Mouse (Mus musculus): ENCODE measurements around the gene Gmds. TPM values are rescaled to one million over a fixed set of nuclear protein-coding genes. Genes with fewer than 3 reads are reported as not detected.

The Gmds gene
- polyA plus RNA-seq, 1 experiment from 2014 or later = 31.4 TPM

DNA sequence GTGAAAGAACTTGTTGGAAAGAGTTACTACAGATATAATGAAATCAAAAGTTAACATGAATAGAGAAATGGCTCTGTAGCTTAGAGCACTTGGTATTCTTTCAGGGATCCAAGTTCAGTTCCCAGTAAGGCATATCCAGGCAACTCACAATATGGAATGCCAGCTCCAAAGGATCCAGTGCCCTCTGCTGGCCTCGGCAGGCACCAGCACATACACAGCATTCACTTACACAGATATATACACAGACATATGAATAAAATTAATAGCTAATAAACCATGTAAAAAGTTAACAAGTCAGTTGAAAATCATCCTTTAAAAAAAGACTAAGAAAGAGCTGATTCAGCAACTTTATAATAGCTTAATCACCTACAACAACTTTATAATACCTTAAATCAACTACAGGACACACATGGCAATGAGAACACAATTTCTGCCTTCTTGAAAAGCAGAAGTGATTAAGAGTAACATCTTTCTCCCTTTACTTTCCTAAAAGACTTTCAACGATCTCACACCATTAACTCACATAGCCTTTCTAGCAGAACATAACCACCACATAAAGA, 65.5 kb downstream of the Gmds start:
- DNase-seq (ENCODE audit: low spot score) (no peak), ATAC-seq (ENCODE audit: insufficient number of reproducible peaks, low FRiP score, low TSS enrichment, low read depth) (no peak)
- H3K4me2 ChIP-seq (ENCODE audit: low read depth, severe bottlenecking) = no peak overlapping the region
- H3K9me3 ChIP-seq (ENCODE audit: control insufficient read depth, low read length) = no peaks in the 10 kb centered on the region
- no peaks in the 10 kb centered on the region for H3K27me3 ChIP-seq (ENCODE audit: control insufficient read depth, insufficient read depth, low read length)
- H3K9ac ChIP-seq (ENCODE audit: low read length) = no peak overlapping the region
- no peak overlapping the region for H3K27ac ChIP-seq (replicated peaks; ENCODE audit: low read depth, low read length)
- no peaks in the 10 kb centered on the region for H3K4me1 ChIP-seq (ENCODE audit: control insufficient read depth, insufficient read depth, low read length)
- 84% methylated on average over 2 of the region's 2 CpGs for WGBS
- H3K36me3 ChIP-seq (ENCODE audit: control insufficient read depth, insufficient read depth, low read length) = no peaks in the 10 kb centered on the region
- no peak overlapping the region for H3K4me3 ChIP-seq (ENCODE audit: low read depth, low read length)

DNA sequence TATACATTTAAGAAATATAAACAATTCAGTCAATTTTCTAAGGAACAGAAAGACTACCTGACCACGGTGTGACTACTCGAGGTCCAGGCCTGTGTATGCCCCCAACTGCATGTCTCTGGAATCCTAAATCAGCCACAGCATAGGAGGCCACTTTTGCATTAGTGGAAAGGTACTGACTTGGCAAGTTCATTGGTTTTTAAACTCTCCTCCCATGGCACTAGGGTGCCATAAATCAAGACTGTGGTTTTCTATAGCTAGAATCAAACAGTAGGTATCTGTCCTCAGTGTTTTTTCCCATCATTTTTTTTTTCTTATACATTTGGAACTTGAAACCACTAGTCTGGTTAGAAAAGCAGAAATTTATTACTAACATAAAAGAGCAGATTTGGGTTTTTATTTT, 68.8 kb downstream of the Gmds start:
- DNase-seq (ENCODE audit: low spot score) = no peak
- H3K9me3 ChIP-seq (ENCODE audit: control insufficient read depth, low read length) = no peaks in the 10 kb centered on the region
- H3K4me3 ChIP-seq (ENCODE audit: low read depth, low read length) = no peak overlapping the region
- H3K9ac ChIP-seq (ENCODE audit: low read length) = no peak overlapping the region
- ATAC-seq (ENCODE audit: insufficient number of reproducible peaks, low FRiP score, low TSS enrichment, low read depth) = no peak
- no peak overlapping the region for H3K4me2 ChIP-seq (ENCODE audit: low read depth, severe bottlenecking)
- H3K27me3 ChIP-seq (ENCODE audit: control insufficient read depth, insufficient read depth, low read length) = no peaks in the 10 kb centered on the region
- no peaks in the 10 kb centered on the region for H3K4me1 ChIP-seq (ENCODE audit: control insufficient read depth, insufficient read depth, low read length)
- no peaks in the 10 kb centered on the region for H3K36me3 ChIP-seq (ENCODE audit: control insufficient read depth, insufficient read depth, low read length)
- no peak overlapping the region for H3K27ac ChIP-seq (replicated peaks; ENCODE audit: low read depth, low read length)
- 72% methylated on average over 2 of the region's 2 CpGs for WGBS

GRCm38 (mm10) chr13:32269261-32269660, 69.3 kb downstream of the Gmds start:
- WGBS = 91% methylated on average over 2 of the region's 2 CpGs
- H3K27ac ChIP-seq (replicated peaks; ENCODE audit: low read depth, low read length) = no peak overlapping the region
- H3K4me3 ChIP-seq (ENCODE audit: low read depth, low read length) = no peak overlapping the region
- DNase-seq (ENCODE audit: low spot score) = no peak
- H3K4me1 ChIP-seq (ENCODE audit: control insufficient read depth, insufficient read depth, low read length) = no peaks in the 10 kb centered on the region
- ATAC-seq (ENCODE audit: insufficient number of reproducible peaks, low FRiP score, low TSS enrichment, low read depth) = no peak
- H3K9me3 ChIP-seq (ENCODE audit: control insufficient read depth, low read length) = no peaks in the 10 kb centered on the region
- H3K9ac ChIP-seq (ENCODE audit: low read length) = no peak overlapping the region
- H3K27me3 ChIP-seq (ENCODE audit: control insufficient read depth, insufficient read depth, low read length) = no peaks in the 10 kb centered on the region
- no peak overlapping the region for H3K4me2 ChIP-seq (ENCODE audit: low read depth, severe bottlenecking)
- no peaks in the 10 kb centered on the region for H3K36me3 ChIP-seq (ENCODE audit: control insufficient read depth, insufficient read depth, low read length)

GRCm38 (mm10) chr13:32268284-32268683, 70.3 kb downstream of the Gmds start:
- H3K4me2 ChIP-seq (ENCODE audit: low read depth, severe bottlenecking) = no peak overlapping the region
- H3K36me3 ChIP-seq (ENCODE audit: control insufficient read depth, insufficient read depth, low read length) = no peaks in the 10 kb centered on the region
- no peaks in the 10 kb centered on the region for H3K27me3 ChIP-seq (ENCODE audit: control insufficient read depth, insufficient read depth, low read length)
- H3K27ac ChIP-seq (replicated peaks; ENCODE audit: low read depth, low read length) = no peak overlapping the region
- DNase-seq (ENCODE audit: low spot score) (no peak), ATAC-seq (ENCODE audit: insufficient number of reproducible peaks, low FRiP score, low TSS enrichment, low read depth) (no peak)
- H3K9me3 ChIP-seq (ENCODE audit: control insufficient read depth, low read length) = no peaks in the 10 kb centered on the region
- no peaks in the 10 kb centered on the region for H3K4me1 ChIP-seq (ENCODE audit: control insufficient read depth, insufficient read depth, low read length)
- 11% methylated on average over 3 of the region's 3 CpGs for WGBS
- no peak overlapping the region for H3K4me3 ChIP-seq (ENCODE audit: low read depth, low read length)
- H3K9ac ChIP-seq (ENCODE audit: low read length) = no peak overlapping the region

DNA sequence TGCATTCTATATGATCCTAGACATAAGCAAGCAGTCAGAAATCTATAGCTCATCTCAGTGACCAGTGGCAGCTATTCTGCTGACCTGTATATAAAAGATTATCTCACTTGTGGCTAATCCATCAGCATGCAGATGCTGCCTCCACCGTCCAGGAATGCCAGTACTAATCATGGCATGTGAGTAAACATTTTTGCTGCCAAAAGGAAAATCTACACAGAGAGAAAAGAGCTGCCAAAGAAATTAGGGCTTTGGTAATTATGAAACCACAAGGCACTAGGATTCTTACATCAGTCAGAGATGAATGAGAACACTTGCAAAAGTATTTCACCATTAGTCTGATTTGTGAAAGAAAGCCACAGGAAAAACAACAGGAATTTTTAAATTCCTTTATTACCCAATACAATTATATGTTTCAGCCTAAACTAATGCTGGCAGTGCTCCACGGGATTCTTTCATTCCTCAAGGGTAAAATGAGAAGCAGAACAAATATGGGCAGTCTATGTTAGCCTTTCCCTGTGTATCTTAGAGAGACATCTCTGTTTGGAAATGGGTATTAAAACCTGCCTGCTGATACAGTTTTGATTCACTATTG, 71.3 kb downstream of the Gmds start:
- no peak overlapping the region for H3K4me2 ChIP-seq (ENCODE audit: low read depth, severe bottlenecking)
- no peaks in the 10 kb centered on the region for H3K27me3 ChIP-seq (ENCODE audit: control insufficient read depth, insufficient read depth, low read length)
- WGBS = 53% methylated on average over 2 of the region's 2 CpGs
- no peaks in the 10 kb centered on the region for H3K4me1 ChIP-seq (ENCODE audit: control insufficient read depth, insufficient read depth, low read length)
- no peaks in the 10 kb centered on the region for H3K36me3 ChIP-seq (ENCODE audit: control insufficient read depth, insufficient read depth, low read length)
- H3K9me3 ChIP-seq (ENCODE audit: control insufficient read depth, low read length) = no peaks in the 10 kb centered on the region
- H3K4me3 ChIP-seq (ENCODE audit: low read depth, low read length) = no peak overlapping the region
- no peak overlapping the region for H3K27ac ChIP-seq (replicated peaks; ENCODE audit: low read depth, low read length)
- DNase-seq (ENCODE audit: low spot score) (no peak), ATAC-seq (ENCODE audit: insufficient number of reproducible peaks, low FRiP score, low TSS enrichment, low read depth) (no peak)
- H3K9ac ChIP-seq (ENCODE audit: low read length) = no peak overlapping the region

DNA sequence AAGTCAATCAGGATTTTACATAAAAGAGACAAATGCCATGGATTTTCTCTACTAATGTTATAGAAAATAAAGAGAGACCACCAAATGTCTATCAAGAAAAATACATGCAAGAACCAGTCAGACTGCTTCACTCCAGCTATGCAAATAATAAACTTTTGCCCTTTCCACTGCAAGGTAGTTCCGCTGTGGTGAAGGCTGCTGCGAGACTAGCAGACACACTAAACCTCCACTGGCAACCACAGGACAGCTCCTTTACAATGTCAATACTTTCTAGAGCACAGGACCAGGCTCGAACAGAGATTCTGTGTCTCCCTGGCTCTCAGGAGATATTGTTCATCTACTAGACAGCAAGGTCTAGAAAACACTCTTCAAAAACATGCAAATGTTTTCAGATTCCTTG, 71.8 kb downstream of the Gmds start:
- ATAC-seq (ENCODE audit: insufficient number of reproducible peaks, low FRiP score, low TSS enrichment, low read depth) (no peak), DNase-seq (ENCODE audit: low spot score) (no peak)
- whole genome bisulfite sequencing = 75% methylated on average over 3 of the region's 3 CpGs
- Histone ChIP-seq H3K27me3 (ENCODE audit: control insufficient read depth, insufficient read depth, low read length) (no peaks in the 10 kb centered on the region), H3K9me3 (ENCODE audit: control insufficient read depth, low read length) (no peaks in the 10 kb centered on the region), H3K27ac (replicated peaks; ENCODE audit: low read depth, low read length) (no peak overlapping the region), H3K4me1 (ENCODE audit: control insufficient read depth, insufficient read depth, low read length) (no peaks in the 10 kb centered on the region), H3K9ac (ENCODE audit: low read length) (no peak overlapping the region), H3K36me3 (ENCODE audit: control insufficient read depth, insufficient read depth, low read length) (no peaks in the 10 kb centered on the region), H3K4me3 (ENCODE audit: low read depth, low read length) (no peak overlapping the region), H3K4me2 (ENCODE audit: low read depth, severe bottlenecking) (no peak overlapping the region)

DNA sequence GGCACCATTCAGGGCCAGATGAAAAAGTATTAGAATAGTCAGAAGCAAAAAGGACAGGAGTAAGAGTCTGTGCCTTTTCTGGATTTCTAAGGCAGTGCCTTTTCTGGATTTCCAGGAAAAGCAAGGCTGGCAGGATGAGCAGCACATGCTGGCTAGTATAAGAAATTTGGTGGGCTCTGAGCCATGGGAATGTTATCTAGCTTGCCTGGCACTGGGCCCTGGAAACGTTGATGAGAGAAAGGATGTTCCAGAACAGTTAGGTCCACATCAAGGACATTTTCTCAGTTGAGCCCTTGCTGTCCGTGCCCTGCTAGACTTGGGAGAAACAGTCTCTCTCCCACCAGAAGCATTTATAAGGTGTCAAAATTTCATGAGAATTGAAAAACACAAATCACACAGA, 82.4 kb downstream of the Gmds start:
- no peak overlapping the region for H3K4me3 ChIP-seq (ENCODE audit: low read depth, low read length)
- 79% methylated on average over 2 of the region's 2 CpGs for WGBS
- no peak for DNase-seq (ENCODE audit: low spot score)
- no peaks in the 10 kb centered on the region for H3K4me1 ChIP-seq (ENCODE audit: control insufficient read depth, insufficient read depth, low read length)
- no peak for ATAC-seq (ENCODE audit: insufficient number of reproducible peaks, low FRiP score, low TSS enrichment, low read depth)
- H3K27ac ChIP-seq (replicated peaks; ENCODE audit: low read depth, low read length) = no peak overlapping the region
- H3K9me3 ChIP-seq (ENCODE audit: control insufficient read depth, low read length) = no peaks in the 10 kb centered on the region
- H3K36me3 ChIP-seq (ENCODE audit: control insufficient read depth, insufficient read depth, low read length) = no peaks in the 10 kb centered on the region
- no peak overlapping the region for H3K4me2 ChIP-seq (ENCODE audit: low read depth, severe bottlenecking)
- H3K27me3 ChIP-seq (ENCODE audit: control insufficient read depth, insufficient read depth, low read length) = no peaks in the 10 kb centered on the region
- no peak overlapping the region for H3K9ac ChIP-seq (ENCODE audit: low read length)

DNA sequence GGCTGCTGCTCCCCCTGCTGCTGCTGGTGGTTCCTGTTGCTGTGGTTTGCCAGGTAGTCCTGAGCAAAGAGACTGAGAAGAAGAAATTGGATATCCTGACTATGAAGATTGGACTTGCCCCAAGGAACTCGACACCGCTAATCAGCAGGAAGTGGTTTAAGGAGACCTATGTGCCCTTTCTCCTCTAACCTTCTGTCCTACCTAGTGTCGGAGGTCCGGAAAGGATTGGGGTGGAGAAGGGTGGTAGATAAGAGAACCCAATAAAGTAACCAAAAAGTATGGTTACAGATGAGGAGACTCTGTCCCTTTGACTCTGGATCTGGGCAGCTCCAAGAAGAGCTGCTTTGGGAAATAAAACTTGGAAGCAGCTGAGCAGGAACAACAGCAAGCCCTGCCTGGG, 86.3 kb downstream of the Gmds start:
- H3K4me3 ChIP-seq (ENCODE audit: low read depth, low read length) = no peak overlapping the region
- WGBS = 53% methylated on average over 4 of the region's 4 CpGs
- no peak overlapping the region for H3K4me2 ChIP-seq (ENCODE audit: low read depth, severe bottlenecking)
- H3K27me3 ChIP-seq (ENCODE audit: control insufficient read depth, insufficient read depth, low read length) = no peaks in the 10 kb centered on the region
- H3K9ac ChIP-seq (ENCODE audit: low read length) = no peak overlapping the region
- H3K27ac ChIP-seq (replicated peaks; ENCODE audit: low read depth, low read length) = no peak overlapping the region
- no peaks in the 10 kb centered on the region for H3K4me1 ChIP-seq (ENCODE audit: control insufficient read depth, insufficient read depth, low read length)
- no peaks in the 10 kb centered on the region for H3K36me3 ChIP-seq (ENCODE audit: control insufficient read depth, insufficient read depth, low read length)
- DNase-seq (ENCODE audit: low spot score) (no peak), ATAC-seq (ENCODE audit: insufficient number of reproducible peaks, low FRiP score, low TSS enrichment, low read depth) (no peak)
- no peaks in the 10 kb centered on the region for H3K9me3 ChIP-seq (ENCODE audit: control insufficient read depth, low read length)

- H3K4me1 ChIP-seq (ENCODE audit: control insufficient read depth, insufficient read depth, low read length) = no peaks in the 10 kb centered on the region
- no peak overlapping the region for H3K4me3 ChIP-seq (ENCODE audit: low read depth, low read length)
- ATAC-seq (ENCODE audit: insufficient number of reproducible peaks, low FRiP score, low TSS enrichment, low read depth) = no peak
- no peak for DNase-seq (ENCODE audit: low spot score)
- H3K9ac ChIP-seq (ENCODE audit: low read length) = no peak overlapping the region
- 82% methylated on average over 4 of the region's 4 CpGs for WGBS
- no peaks in the 10 kb centered on the region for H3K9me3 ChIP-seq (ENCODE audit: control insufficient read depth, low read length)
- H3K27ac ChIP-seq (replicated peaks; ENCODE audit: low read depth, low read length) = no peak overlapping the region
- H3K4me2 ChIP-seq (ENCODE audit: low read depth, severe bottlenecking) = no peak overlapping the region
- no peaks in the 10 kb centered on the region for H3K27me3 ChIP-seq (ENCODE audit: control insufficient read depth, insufficient read depth, low read length)
- H3K36me3 ChIP-seq (ENCODE audit: control insufficient read depth, insufficient read depth, low read length) = no peaks in the 10 kb centered on the region
Measured at GRCm38 (mm10) chr13:32242200-32242599, 96.3 kb downstream of the Gmds start.

Data from limb, embryonic 11.5 days (tissue).